Mouse (Mus musculus): Measurements from ENCODE around the gene Cbarp. TPM values are rescaled to one million over a fixed set of nuclear protein-coding genes. Genes with fewer than 3 reads are reported as not detected.

Gene Cbarp
- total and polyA plus RNA-seq, 3 experiments, result 0.19 to 2.4 (median 2.3) TPM

DNA sequence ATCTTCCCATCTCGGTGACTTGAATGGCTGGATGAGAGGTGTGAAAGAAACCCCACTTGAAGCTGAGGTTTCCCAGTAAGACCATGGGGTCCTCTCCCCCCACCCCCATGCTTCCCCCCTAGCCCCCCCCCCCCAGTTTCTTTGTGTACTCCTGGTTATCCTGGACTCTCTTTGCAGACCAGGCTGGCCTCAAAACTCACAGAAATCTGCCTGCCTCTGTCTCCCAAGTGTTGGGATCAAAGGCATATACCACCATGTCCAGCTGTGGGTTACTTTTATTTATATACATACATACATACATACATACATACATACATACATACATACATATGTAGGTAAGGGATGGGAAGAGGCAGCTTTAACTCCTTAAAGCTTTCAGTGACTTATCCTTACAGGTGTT, 28.4 kb upstream of the Cbarp start:
- no peaks in the 10 kb centered on the region for H3K27me3 ChIP-seq (replicated peaks)
- H3K9me3 ChIP-seq (replicated peaks; ENCODE audit: low read length), result no peaks in the 10 kb centered on the region
- H3K4me2 ChIP-seq (ENCODE audit: insufficient read depth, low read depth, poor library complexity, severe bottlenecking), result peak overlapping the region; percentile 80
- H3K4me1 ChIP-seq (ENCODE audit: control insufficient read depth in 1 of 2, insufficient read depth in 2 of 2), result peaks cover 11 to 55% of the 10 kb centered on the region in 2 experiments; a peak in 3 of 4 replicates
- peaks cover 16% of the 10 kb centered on the region for H3K79me2 ChIP-seq (replicated peaks; ENCODE audit: control insufficient read depth, extremely low read depth, insufficient read depth, poor library complexity, severe bottlenecking)
- in situ Hi-C loops (cut with MboI; ENCODE audit: low pct_ligation_motif_present, low pct_unique_long_range_greater_than_20kb, low sequenced_read_pairs), result no loop called here
- no peak for DNase-seq (ENCODE audit: extremely low read depth)
- no peak overlapping the region for H3K27ac ChIP-seq (ENCODE audit: insufficient read depth, low read depth)
- peaks cover 25 to 32% of the 10 kb centered on the region in 2 experiments for H3K36me3 ChIP-seq (replicated peaks in 1 of 2; ENCODE audit: control insufficient read depth in 1 of 2, insufficient read depth in 1 of 2, low read length in 1 of 2)
- dilution Hi-C loops (cut with MboI; ENCODE audit: extremely low pct_ligation_motif_present, extremely low pct_unique_long_range_greater_than_20kb, low sequenced_read_pairs), result no loop called here
- H3K4me3 ChIP-seq (replicated peaks in 1 of 3; ENCODE audit: low read depth in 2 of 3, low read length in 2 of 3, poor library complexity in 1 of 3), result peak overlapping the region in 2 of 3 experiments; percentile 63 to 67
- H3K9ac ChIP-seq (ENCODE audit: insufficient read depth, low read depth), result peak overlapping the region; percentile 72
- TF ChIP-seq MAX (IDR thresholded peaks at IDR 0.05; ENCODE audit: low read length), result no peak
- TF ChIP-seq USF1 (IDR thresholded peaks at IDR 0.05; ENCODE audit: low read depth, low read length), result no peak
- no peak for TF ChIP-seq SMC3 (IDR thresholded peaks at IDR 0.05; ENCODE audit: low read depth, low read length)
- TF ChIP-seq HCFC1 (IDR thresholded peaks at IDR 0.05; ENCODE audit: low read depth, low read length), result no peak

- peak; percentile 93 for DNase-seq (ENCODE audit: extremely low read depth)
- Histone ChIP-seq H3K9ac (ENCODE audit: insufficient read depth, low read depth) (peak overlapping the region; percentile 86), H3K27me3 (replicated peaks) (no peaks in the 10 kb centered on the region), H3K4me2 (ENCODE audit: insufficient read depth, low read depth, poor library complexity, severe bottlenecking) (peak overlapping the region; percentile 80), H3K9me3 (replicated peaks; ENCODE audit: low read length) (no peaks in the 10 kb centered on the region), H3K4me3 (replicated peaks in 1 of 3; ENCODE audit: low read depth in 2 of 3, low read length in 2 of 3, poor library complexity in 1 of 3) (peak overlapping the region; percentile 63 to 67 (median 66)), H3K27ac (ENCODE audit: insufficient read depth, low read depth) (peak overlapping the region; percentile 81), H3K4me1 (ENCODE audit: control insufficient read depth in 1 of 2, insufficient read depth in 2 of 2) (peaks cover 12 to 56% of the 10 kb centered on the region in 2 experiments; a peak in 3 of 4 replicates), H3K36me3 (replicated peaks in 1 of 2; ENCODE audit: control insufficient read depth in 1 of 2, insufficient read depth in 1 of 2, low read length in 1 of 2) (peaks cover 25 to 31% of the 10 kb centered on the region in 2 experiments), H3K79me2 (replicated peaks; ENCODE audit: control insufficient read depth, extremely low read depth, insufficient read depth, poor library complexity, severe bottlenecking) (peaks cover 16% of the 10 kb centered on the region)
- dilution Hi-C loops (cut with MboI; ENCODE audit: extremely low pct_ligation_motif_present, extremely low pct_unique_long_range_greater_than_20kb, low sequenced_read_pairs), result no loop called here
- in situ Hi-C loops (cut with MboI; ENCODE audit: low pct_ligation_motif_present, low pct_unique_long_range_greater_than_20kb, low sequenced_read_pairs), result no loop called here
- TF ChIP-seq HCFC1 (IDR thresholded peaks at IDR 0.05; ENCODE audit: low read depth, low read length), result peak; percentile 67
- TF ChIP-seq USF1 (IDR thresholded peaks at IDR 0.05; ENCODE audit: low read depth, low read length), result no peak
- peak; percentile 87 for TF ChIP-seq ZC3H11A (IDR thresholded peaks at IDR 0.05; ENCODE audit: low read depth, low read length)
- no peak for TF ChIP-seq EP300 (IDR thresholded peaks at IDR 0.05; ENCODE audit: low read length)
- TF ChIP-seq ZMIZ1 (IDR thresholded peaks at IDR 0.05; ENCODE audit: low read depth, low read length), result no peak
- TF ChIP-seq USF2 (conservative IDR thresholded peaks at IDR 0.05; ENCODE audit: low read depth, low read length), result no peak
- TF ChIP-seq MEF2A (IDR thresholded peaks at IDR 0.05; ENCODE audit: borderline replicate concordance, low read depth, low read length), result peak; percentile 26; the same call in 1 of the 2 replicates
- peak; percentile 81 for TF ChIP-seq MAX (IDR thresholded peaks at IDR 0.05; ENCODE audit: low read length)
- TF ChIP-seq ELF1 (IDR thresholded peaks at IDR 0.05; ENCODE audit: low read depth, low read length), result no peak; the same call in 1 of the 2 replicates
- TF ChIP-seq CHD2 (IDR thresholded peaks at IDR 0.05; ENCODE audit: low read length), result no peak
- TF ChIP-seq TBP (conservative IDR thresholded peaks at IDR 0.05; ENCODE audit: low read depth, low read length), result no peak
- TF ChIP-seq RAD21 (IDR thresholded peaks at IDR 0.05; ENCODE audit: low read depth, low read length), result no peak
- no peak for TF ChIP-seq KAT2A (IDR thresholded peaks at IDR 0.05; ENCODE audit: insufficient replicate concordance, low read length)
- peak; percentile 96 for TF ChIP-seq SIN3A (IDR thresholded peaks at IDR 0.05; ENCODE audit: low read length)
- TF ChIP-seq PAX5 (IDR thresholded peaks at IDR 0.05; ENCODE audit: low read length), result no peak
- 0 out of 2 replicates have a peak, but pooled peaks have one; percentile 65 for TF ChIP-seq E2F4 (IDR thresholded peaks at IDR 0.05; ENCODE audit: insufficient replicate concordance, low read depth, low read length)
- no peak for TF ChIP-seq SMC3 (IDR thresholded peaks at IDR 0.05; ENCODE audit: low read depth, low read length)
- TF ChIP-seq NELFE (IDR thresholded peaks at IDR 0.05; ENCODE audit: low read depth, low read length), result no peak; the same call in 1 of the 2 replicates
- peak; percentile 31; the same call in 1 of the 2 replicates for TF ChIP-seq ETS1 (conservative IDR thresholded peaks at IDR 0.05; ENCODE audit: low read depth, low read length)
- TF ChIP-seq MAFK (IDR thresholded peaks at IDR 0.05; ENCODE audit: insufficient replicate concordance, low read length), result no peak
- TF ChIP-seq MYC (IDR thresholded peaks at IDR 0.05; ENCODE audit: low read depth, low read length), result peak; percentile 84
- no peak for TF ChIP-seq ZKSCAN1 (IDR thresholded peaks at IDR 0.05; ENCODE audit: borderline replicate concordance, low read depth, low read length)
- TF ChIP-seq TCF12 (IDR thresholded peaks at IDR 0.05; ENCODE audit: low read depth, low read length), result peak; percentile 67
- peak; percentile 93 for TF ChIP-seq NRF1 (IDR thresholded peaks at IDR 0.05; ENCODE audit: low read depth, low read length)
- no peak for TF ChIP-seq CTCF (conservative IDR thresholded peaks at IDR 0.05 in 1 of 2, IDR thresholded peaks at IDR 0.05 in 1 of 2; ENCODE audit: low read depth in 2 of 2, low read length in 2 of 2)
- TF ChIP-seq CHD1 (IDR thresholded peaks at IDR 0.05; ENCODE audit: low read depth, low read length), result no peak
- peak; percentile 33; the same call in 1 of the 2 replicates for TF ChIP-seq POLR2A (IDR thresholded peaks at IDR 0.05; ENCODE audit: low read depth, low read length)
- peak; percentile 90 for TF ChIP-seq BHLHE40 (IDR thresholded peaks at IDR 0.05; ENCODE audit: low read depth, low read length)
- TF ChIP-seq MAZ (IDR thresholded peaks at IDR 0.05; ENCODE audit: low read depth, low read length), result no peak; the same call in 1 of the 2 replicates
- no peak for TF ChIP-seq IRF4 (IDR thresholded peaks at IDR 0.05; ENCODE audit: low read depth, low read length)
- no peak for TF ChIP-seq JUND (conservative IDR thresholded peaks at IDR 0.05; ENCODE audit: low read depth, low read length)
- TF ChIP-seq POLR2AphosphoS2 (IDR thresholded peaks at IDR 0.05; ENCODE audit: low read depth, low read length), result no peak; the same call in 1 of the 2 replicates
Measured at GRCm38 (mm10) chr10:80168038-80168661, 27.5 kb upstream of the Cbarp start.
